Mouse (Mus musculus) hindbrain, postnatal 0 days (tissue): ENCODE data around the gene Reep3. TPM values are rescaled to one million over a fixed set of nuclear protein-coding genes. Genes with fewer than 3 reads are reported as not detected.
A peak's percentile ranks its signal among the peaks of the same experiment; 100 is the strongest.

Source experiments
- ATAC-seq: fragments of 200-750 bp; cut with Nextera tagmentation; 2 replicates; pipeline ENCODE4 v1.8.0; 2017; ENCODE audit warnings: mild to moderate bottlenecking, moderate TSS enrichment, moderate library complexity
- DNase-seq: peaks from one replicate; pipeline ENCODE4 v3.0.0-alpha.2; 2015; ENCODE audit warnings: low spot score
- H3K27ac ChIP-seq: fragments of 300-500 bp; sonication (generic); 2 replicates; pipeline ENCODE4 v1.5.1; 2014; ENCODE audit warnings: mild to moderate bottlenecking
- H3K27me3 ChIP-seq: fragments of 300-500 bp; sonication (generic); 2 replicates; pipeline ENCODE4 v1.6.1; 2014; ENCODE audit warnings: low read length, mixed read lengths; ENCODE audit not compliant: insufficient read depth
- H3K36me3 ChIP-seq: fragments of 300-500 bp; sonication (generic); 2 replicates; pipeline ENCODE4 v1.6.1; 2014; ENCODE audit warnings: low read length, mixed read lengths; ENCODE audit not compliant: insufficient read depth
- H3K4me1 ChIP-seq: fragments of 300-500 bp; sonication (generic); 2 replicates; pipeline ENCODE4 v1.6.1; 2014; ENCODE audit warnings: antibody characterized with exemption, low read length, mixed read lengths; ENCODE audit not compliant: insufficient read depth
- H3K4me2 ChIP-seq: fragments of 300-500 bp; sonication (generic); 2 replicates; pipeline ENCODE4 v1.6.1; 2014; ENCODE audit warnings: low read depth, mild to moderate bottlenecking, low read length, moderate library complexity, mixed read lengths
- H3K4me3 ChIP-seq: fragments of 300-500 bp; sonication (generic); 2 replicates; pipeline ENCODE4 v1.5.1; 2014; ENCODE audit warnings: low read length
- H3K9ac ChIP-seq: fragments of 300-500 bp; sonication (generic); replicated peaks from 2 replicates; pipeline ENCODE4 v1.6.1; 2014; ENCODE audit warnings: mild to moderate bottlenecking, low read length, moderate library complexity, mixed read lengths
- H3K9me3 ChIP-seq: fragments of 300-500 bp; sonication (generic); 2 replicates; pipeline ENCODE4 v1.6.1; 2016; ENCODE audit warnings: low read length, mixed read lengths
- CTCF ChIP-seq: IDR thresholded peaks from 2 replicates; pipeline ENCODE4 v1.5.1; 2016; ENCODE audit warnings: antibody characterized with exemption, control low read depth, low read depth
- WGBS: fragments of 180-500 bp; shearing (Covaris S2); extraction: QIAGEN DNeasy Blood & Tissue Kit; methylation state at CpG from one replicate; pipeline ENCODE4 v1.1.7; 2014; 5-methylcytosine and 5-hydroxymethylcytosine counted together
- polyA plus RNA-seq: library from polyadenylated mRNA; unstranded; fragments of >200 nt; fragmentation: Nextera tagmentation; extraction: Ambion mirVana; gene quantifications from 2 replicates; pipeline ENCODE4 v1.2.1, GENCODE M21; 2015
- total RNA-seq: library from RNA; depleted of rRNA; stranded (reverse); fragments of >200 nt; gene quantifications from 2 replicates; pipeline ENCODE4 v1.2.3, GENCODE M21; 2014; rRNA removed

Reep3 gene
- total and polyA plus RNA-seq, 2 experiments from 2014 or later: 33.9 to 36.2 TPM

GRCm38 (mm10) chr10:66969581-66969980, 127.2 kb downstream of the Reep3 start:
- Histone ChIP-seq H3K9me3 (no peaks in the 10 kb centered on the region), H3K4me2 (no peak overlapping the region), H3K4me3 (no peak overlapping the region), H3K36me3 (no peaks in the 10 kb centered on the region), H3K27me3 (no peaks in the 10 kb centered on the region), H3K27ac (no peak overlapping the region), H3K9ac (no peak overlapping the region), H3K4me1 (no peaks in the 10 kb centered on the region)
- ATAC-seq (no peak), DNase-seq (no peak)
- TF ChIP-seq CTCF: no peak
- WGBS: 56% methylated on average over 2 of the region's 2 CpGs

GRCm38 (mm10) chr10:66969081-66969480, 127.7 kb downstream of the Reep3 start:
- no peaks in the 10 kb centered on the region for H3K27me3 ChIP-seq
- H3K4me3 ChIP-seq: no peak overlapping the region
- no peak overlapping the region for H3K4me2 ChIP-seq
- no peaks in the 10 kb centered on the region for H3K36me3 ChIP-seq
- 73% methylated on average over 5 of the region's 5 CpGs for WGBS
- DNase-seq (no peak), ATAC-seq (no peak)
- no peaks in the 10 kb centered on the region for H3K4me1 ChIP-seq
- no peak overlapping the region for H3K27ac ChIP-seq
- no peaks in the 10 kb centered on the region for H3K9me3 ChIP-seq
- no peak overlapping the region for H3K9ac ChIP-seq
- TF ChIP-seq CTCF: no peak

- 14% methylated on average over 4 of the region's 4 CpGs for WGBS
- H3K4me3 ChIP-seq: no peak overlapping the region
- no peak overlapping the region for H3K27ac ChIP-seq
- H3K27me3 ChIP-seq: no peaks in the 10 kb centered on the region
- no peaks in the 10 kb centered on the region for H3K4me1 ChIP-seq
- ATAC-seq: no peak
- no peak overlapping the region for H3K9ac ChIP-seq
- TF ChIP-seq CTCF: no peak
- no peak for DNase-seq
- no peaks in the 10 kb centered on the region for H3K36me3 ChIP-seq
- H3K9me3 ChIP-seq: no peaks in the 10 kb centered on the region
- H3K4me2 ChIP-seq: no peak overlapping the region
Measured at GRCm38 (mm10) chr10:66968541-66968940, 128.2 kb downstream of the Reep3 start.

DNA sequence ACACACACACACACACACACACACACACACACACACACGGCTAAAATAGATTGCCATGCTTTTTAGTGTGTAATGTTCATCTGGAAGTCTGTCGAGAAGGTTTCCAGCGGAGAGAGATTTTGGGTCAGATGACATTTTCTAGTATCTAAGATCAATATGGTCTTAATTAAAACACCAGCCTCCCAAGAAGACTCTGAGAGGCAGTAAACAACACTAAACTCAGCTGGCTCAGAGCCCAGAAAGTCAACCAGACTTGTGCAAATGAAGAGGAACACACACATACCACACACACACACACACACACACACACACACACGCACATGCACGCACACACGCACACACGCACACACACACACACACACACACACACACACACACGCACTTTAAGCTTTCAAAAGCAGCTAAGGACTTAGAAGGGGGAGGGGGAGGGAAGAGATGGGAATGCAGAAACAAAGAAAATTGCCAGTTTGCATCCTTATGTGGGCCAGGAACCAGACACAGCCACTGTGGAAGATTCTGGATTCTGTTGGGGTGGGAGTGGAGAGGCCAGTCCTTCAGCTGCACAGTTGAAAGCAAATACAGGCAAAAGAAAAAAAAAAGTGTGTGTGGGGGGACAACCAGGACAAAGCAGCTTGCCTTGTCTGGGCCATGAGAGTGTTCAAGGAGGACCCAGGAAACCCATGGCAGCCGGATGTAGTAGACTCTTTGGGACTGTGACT, 130.2 kb downstream of the Reep3 start:
- H3K27me3 ChIP-seq: no peaks in the 10 kb centered on the region
- no peak overlapping the region for H3K9ac ChIP-seq
- ATAC-seq (peak; percentile 51; the same call in 1 of the 2 replicates), DNase-seq (peak; percentile 78)
- H3K27ac ChIP-seq: no peak overlapping the region
- no peaks in the 10 kb centered on the region for H3K36me3 ChIP-seq
- TF ChIP-seq CTCF: no peak
- no peak overlapping the region for H3K4me3 ChIP-seq
- 37% methylated on average over 9 of the region's 9 CpGs for WGBS
- H3K4me1 ChIP-seq: no peaks in the 10 kb centered on the region
- no peaks in the 10 kb centered on the region for H3K9me3 ChIP-seq
- no peak overlapping the region for H3K4me2 ChIP-seq

- no peaks in the 10 kb centered on the region for H3K4me1 ChIP-seq
- WGBS: 71% methylated on average over 8 of the region's 8 CpGs
- H3K27ac ChIP-seq: no peak overlapping the region
- no peak overlapping the region for H3K9ac ChIP-seq
- H3K36me3 ChIP-seq: no peaks in the 10 kb centered on the region
- no peak overlapping the region for H3K4me2 ChIP-seq
- ATAC-seq (no peak), DNase-seq (no peak)
- H3K4me3 ChIP-seq: no peak overlapping the region
- H3K27me3 ChIP-seq: no peaks in the 10 kb centered on the region
- TF ChIP-seq CTCF: no peak
- no peaks in the 10 kb centered on the region for H3K9me3 ChIP-seq
Measured at GRCm38 (mm10) chr10:66960136-66960535, 136.6 kb downstream of the Reep3 start.

Other genes with a start within 250 kb of the Reep3 start
- gene Jmjd1c, start 820 bp downstream of the Reep3 start, total RNA-seq: 53.7 and 54.1 TPM in 2 replicates
- gene Jmjd1c, start 820 bp downstream of the Reep3 start, polyA plus RNA-seq: 45.4 and 45.6 TPM in 2 replicates
- 10.5 and 10.6 TPM in 2 replicates for gene Nrbf2, start 188.4 kb upstream of the Reep3 start, total RNA-seq
- gene Nrbf2, start 188.4 kb upstream of the Reep3 start, polyA plus RNA-seq: 31.1 and 33.9 TPM in 2 replicates